Mouse (Mus musculus) inflammation-experienced regulatory T-cells, adult 6 months (primary cell): ENCODE results near the gene Rab14. TPM values are rescaled to one million over a fixed set of nuclear protein-coding genes. Genes with fewer than 3 reads are reported as not detected.
A peak's percentile ranks its signal among the peaks of the same experiment; 100 is the strongest.

Source experiments
- ATAC-seq: one replicate; pipeline ENCODE4 v1.8.0; 2017
- polyA plus RNA-seq, 3 experiments: library from polyadenylated mRNA; unstranded; fragments of 100-300 nt; shearing (Covaris generic); gene quantifications; one replicate each; pipeline ENCODE4 v1.2.1; 2017

Gene Rab14
- polyA plus RNA-seq, 3 experiments from 2014 or later: 103 to 133 (median 130) TPM

GRCm38 (mm10) chr2:35153844-35154554, 46.9 kb downstream of the Rab14 start:
- ATAC-seq: peak; percentile 50

GRCm38 (mm10) chr2:35153179-35153578, 47.7 kb downstream of the Rab14 start:
- no peak for ATAC-seq

GRCm38 (mm10) chr2:35151303-35151882, 49.5 kb downstream of the Rab14 start:
- ATAC-seq: no peak

- ATAC-seq: no peak
Measured at GRCm38 (mm10) chr2:35148806-35149205, 52.1 kb downstream of the Rab14 start.

- ATAC-seq: no peak
Measured at GRCm38 (mm10) chr2:35141673-35142072, 59.2 kb downstream of the Rab14 start.

- no peak for ATAC-seq
Measured at GRCm38 (mm10) chr2:35138576-35138975, 62.3 kb downstream of the Rab14 start.

- ATAC-seq: no peak
Measured at GRCm38 (mm10) chr2:35133891-35134290, 67.0 kb downstream of the Rab14 start.

- no peak for ATAC-seq
Measured at GRCm38 (mm10) chr2:35132662-35133055, 68.3 kb downstream of the Rab14 start.

GRCm38 (mm10) chr2:35131991-35132661, 68.8 kb downstream of the Rab14 start:
- ATAC-seq: peak; percentile 100

GRCm38 (mm10) chr2:35131491-35131890, 69.4 kb downstream of the Rab14 start:
- ATAC-seq: no peak

Other genes with a start within 250 kb of the Rab14 start
- 100 to 1,000 TPM; 240 to 310 (median 304) TPM for gene Traf1, start 239.3 kb downstream of the Rab14 start, polyA plus RNA-seq
- gene Hc, start 139.7 kb downstream of the Rab14 start, polyA plus RNA-seq: under 1 TPM in 2 of 3 experiments, not detected in 1; 0.40 to 0.43 TPM
- 1 to 10 TPM in 1 of 3 experiments, under 1 TPM in 2; 0.49 to 1.7 (median 0.63) TPM for gene AI182371, start 99.6 kb downstream of the Rab14 start, polyA plus RNA-seq
- gene Cntrl, start 91.6 kb downstream of the Rab14 start, polyA plus RNA-seq: 100 to 1,000 TPM; 157 to 202 (median 161) TPM
- gene Gsn, start 55.3 kb upstream of the Rab14 start, polyA plus RNA-seq: 10 to 100 TPM; 16.2 to 28.8 (median 25.4) TPM
- 1 to 10 TPM; 1.7 to 4.9 (median 1.8) TPM for gene Stom, start 135.9 kb upstream of the Rab14 start, polyA plus RNA-seq
- not detected for gene 4930568D16Rik, start 166.6 kb upstream of the Rab14 start, polyA plus RNA-seq
- not detected for gene 4930402F06Rik, start 196.1 kb upstream of the Rab14 start, polyA plus RNA-seq